8 mouse cellular contexts compared by ENCODE assay signal in genomic region chr10:60827266-60827665, GRCm38 (mm10). TPM values are rescaled to one million over a fixed set of nuclear protein-coding genes. Genes with fewer than 3 reads are reported as not detected.
DNase-seq lines count a peak whose midpoint lies in the region; ATAC-seq and TF ChIP-seq lines count a peak whose summit lies in the region.

No protein-coding gene starts in this region.

- no peak overlapping the region for H3K4me3 ChIP-seq in liver, embryonic 12.5 days
- H3K4me3 ChIP-seq in liver, postnatal 0 days (ENCODE audit: low read depth, low read length), result no peak overlapping the region; the same call in 1 of the 2 replicates
- peak overlapping the region; percentile 42 for H3K4me3 ChIP-seq in limb, embryonic 15.5 days

- no peak for DNase-seq in liver, postnatal 0 days
- peak; percentile 75 for DNase-seq in cerebellum, adult 8-10 months
- peak; percentile 19 to 27 for DNase-seq in heart, postnatal 10 days
- no peak for DNase-seq in embryo, embryonic 11 days
- DNase-seq in gastrocnemius, postnatal 14 days, result no peak

- no peak overlapping the region for H3K27ac ChIP-seq in liver, embryonic 12.5 days
- no peak overlapping the region for H3K27ac ChIP-seq in liver, postnatal 0 days (ENCODE audit: low read depth)
- H3K27ac ChIP-seq in limb, embryonic 15.5 days, result no peak overlapping the region

- peak overlapping the region; percentile 55 for H3K4me2 ChIP-seq in liver, embryonic 12.5 days
- no peak overlapping the region for H3K4me2 ChIP-seq in liver, postnatal 0 days (ENCODE audit: low read depth, low read length)
- H3K4me2 ChIP-seq in limb, embryonic 15.5 days, result peak overlapping the region; percentile 89

- WGBS in liver, embryonic 12.5 days (ENCODE audit: insufficient replicate concordance), result 25% methylated on average over 5 of the region's 5 CpGs
- WGBS in liver, postnatal 0 days (ENCODE audit: insufficient replicate concordance), result 32% methylated on average over 5 of the region's 5 CpGs
- 12% methylated on average over 5 of the region's 5 CpGs for WGBS in limb, embryonic 15.5 days

- no peaks in the 10 kb centered on the region for H3K9me3 ChIP-seq in liver, embryonic 12.5 days (replicated peaks)
- H3K9me3 ChIP-seq in liver, postnatal 0 days (ENCODE audit: low read length), result no peaks in the 10 kb centered on the region
- no peaks in the 10 kb centered on the region for H3K9me3 ChIP-seq in limb, embryonic 15.5 days

- intact Hi-C loops in heart, postnatal 10 days (cut with DNase I), result no loop called here
- intact Hi-C loops in gastrocnemius, postnatal 14 days (cut with DNase I; ENCODE audit: low total_unique reads), result no loop called here

- no peak for ATAC-seq in liver, embryonic 12.5 days
- ATAC-seq in liver, postnatal 0 days, result no peak
- ATAC-seq in limb, embryonic 15.5 days (ENCODE audit: insufficient number of reproducible peaks, low FRiP score, low TSS enrichment, low read depth), result no peak
- no peak for ATAC-seq in activated CD4-positive, CD25-positive, alpha-beta regulatory T cell, adult 4 months

- H3K36me3 ChIP-seq in liver, embryonic 12.5 days, result no peaks in the 10 kb centered on the region
- no peaks in the 10 kb centered on the region for H3K36me3 ChIP-seq in liver, postnatal 0 days (replicated peaks; ENCODE audit: insufficient read depth, low read length)
- no peaks in the 10 kb centered on the region for H3K36me3 ChIP-seq in limb, embryonic 15.5 days

- peaks cover 91% of the 10 kb centered on the region for H3K27me3 ChIP-seq in liver, embryonic 12.5 days (replicated peaks)
- peaks cover 63% of the 10 kb centered on the region for H3K27me3 ChIP-seq in liver, postnatal 0 days (ENCODE audit: insufficient read depth, low read length)
- H3K27me3 ChIP-seq in limb, embryonic 15.5 days, result peaks cover 16% of the 10 kb centered on the region

- peaks cover 24% of the 10 kb centered on the region for H3K4me1 ChIP-seq in liver, embryonic 12.5 days
- H3K4me1 ChIP-seq in liver, postnatal 0 days (ENCODE audit: insufficient read depth), result peaks cover 18% of the 10 kb centered on the region
- peaks cover 76% of the 10 kb centered on the region for H3K4me1 ChIP-seq in limb, embryonic 15.5 days

- no peak for TF ChIP-seq EP300 in liver, postnatal 0 days (IDR thresholded peaks at IDR 0.05; ENCODE audit: low read depth)

- H3K9ac ChIP-seq in liver, embryonic 12.5 days, result no peak overlapping the region
- H3K9ac ChIP-seq in liver, postnatal 0 days (replicated peaks), result no peak overlapping the region
- H3K9ac ChIP-seq in limb, embryonic 15.5 days, result no peak overlapping the region

- TF ChIP-seq CTCF in liver, postnatal 0 days (IDR thresholded peaks at IDR 0.05; ENCODE audit: low read depth), result no peak

RNA-seq across cellular contexts. Expression of gene Unc5b, which starts 4.1 kb away (rescaled TPM):
- 1.3 and 1.4 TPM in 2 replicates for polyA plus RNA-seq in liver, embryonic 12.5 days (2016; fragmentation: Nextera tagmentation; extraction: Ambion mirVana)
- 0.39 and 0.40 TPM in 2 replicates for polyA plus RNA-seq in liver, postnatal 0 days (2015; fragmentation: Nextera tagmentation; extraction: Ambion mirVana)
- 10 to 100 TPM; 35.3 to 47.0 TPM for total RNA-seq in heart, postnatal 10 days (2021)
- polyA plus RNA-seq in limb, embryonic 15.5 days (2015; fragmentation: Nextera tagmentation; extraction: Ambion mirVana), result 8.1 and 8.2 TPM in 2 replicates
- not detected for polyA plus RNA-seq in activated CD4-positive, CD25-positive, alpha-beta regulatory T cell, adult 4 months (2017; shearing (Covaris generic))
- 10 to 100 TPM in 1 of 2 experiments, 1 to 10 TPM in 1; 7.3 to 12.1 TPM for total RNA-seq in gastrocnemius, postnatal 14 days (2021)

Comparison
In these comparisons a context has a peak if more than half of its experiments do, and no peak if none do; other contexts are left out.
1. DNase-seq: peak in cerebellum, adult 8-10 months (single experiment) and heart, postnatal 10 days (2 of 2); none in liver, postnatal 0 days (single experiment), embryo, embryonic 11 days (single experiment) and gastrocnemius, postnatal 14 days (single experiment).